Mouse (Mus musculus): Measurements from ENCODE around the gene Ces2h. TPM values are rescaled to one million over a fixed set of nuclear protein-coding genes. Genes with fewer than 3 reads are reported as not detected.
"Not testable (repeated sequence)": the region's sequence is repeated elsewhere in the genome, so short reads cannot be mapped to it uniquely, and the experiment has no call there.

Gene Ces2h
- polyA plus RNA-seq, 1 experiment from 2014 or later: not detected

DNA sequence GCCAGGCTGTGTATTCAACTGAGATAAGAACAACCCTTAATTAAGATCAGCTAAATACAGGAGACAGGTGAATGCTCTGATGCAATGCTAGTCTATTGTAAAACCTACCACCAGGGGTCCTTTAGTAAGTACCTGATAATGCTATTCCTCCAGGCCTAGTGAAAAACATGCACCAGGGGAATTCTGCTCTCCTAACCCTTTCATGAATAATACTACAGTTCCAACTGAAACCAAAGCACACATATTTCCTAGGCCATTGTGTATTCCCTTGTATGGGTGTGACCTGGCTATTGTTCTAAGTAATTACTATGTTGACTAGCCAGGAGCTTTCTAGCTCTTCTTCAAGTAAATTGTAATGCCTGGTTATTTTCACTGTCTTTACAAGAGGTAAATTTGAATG lies 59.4 kb downstream of the Ces2h start:
- no peak overlapping the region for H3K4me2 ChIP-seq (ENCODE audit: low read depth, severe bottlenecking)
- no peak overlapping the region for H3K27ac ChIP-seq (replicated peaks; ENCODE audit: low read depth, low read length)
- no peaks in the 10 kb centered on the region for H3K27me3 ChIP-seq (ENCODE audit: control insufficient read depth, insufficient read depth, low read length)
- DNase-seq (ENCODE audit: low spot score) (no peak), ATAC-seq (ENCODE audit: insufficient number of reproducible peaks, low FRiP score, low TSS enrichment, low read depth) (no peak)
- H3K9me3 ChIP-seq (ENCODE audit: control insufficient read depth, low read length): no peaks in the 10 kb centered on the region
- no peak overlapping the region for H3K9ac ChIP-seq (ENCODE audit: low read length)
- no peaks in the 10 kb centered on the region for H3K4me1 ChIP-seq (ENCODE audit: control insufficient read depth, insufficient read depth, low read length)
- H3K4me3 ChIP-seq (ENCODE audit: low read depth, low read length): no peak overlapping the region
- H3K36me3 ChIP-seq (ENCODE audit: control insufficient read depth, insufficient read depth, low read length): no peaks in the 10 kb centered on the region

DNA sequence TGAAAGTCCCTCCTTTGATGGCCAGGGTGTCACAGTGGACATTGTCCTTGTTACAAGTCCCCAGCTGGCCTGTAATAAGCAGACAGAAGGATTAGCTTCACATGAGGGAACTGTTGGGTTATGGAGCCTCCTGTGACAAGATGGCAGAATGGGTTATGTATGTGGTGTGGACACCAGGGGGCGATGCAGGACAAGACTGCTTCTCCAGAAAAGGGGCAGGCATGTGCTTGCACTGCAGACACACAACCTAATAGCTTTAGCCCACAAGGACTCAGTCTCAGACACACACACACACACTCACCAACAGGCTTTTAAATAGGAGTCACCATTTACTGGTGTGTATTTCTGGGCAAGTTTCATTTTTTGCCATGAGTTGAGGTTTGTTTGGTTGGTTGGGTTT lies 66.1 kb downstream of the Ces2h start:
- no peak overlapping the region for H3K9ac ChIP-seq (ENCODE audit: low read length)
- H3K9me3 ChIP-seq (ENCODE audit: control insufficient read depth, low read length): no peaks in the 10 kb centered on the region
- H3K4me3 ChIP-seq (ENCODE audit: low read depth, low read length): no peak overlapping the region
- H3K4me2 ChIP-seq (ENCODE audit: low read depth, severe bottlenecking): no peak overlapping the region
- WGBS: 8% methylated on average over 1 of the region's 1 CpGs
- no peaks in the 10 kb centered on the region for H3K27me3 ChIP-seq (ENCODE audit: control insufficient read depth, insufficient read depth, low read length)
- ATAC-seq (ENCODE audit: insufficient number of reproducible peaks, low FRiP score, low TSS enrichment, low read depth) (peak; percentile 44; the same call in 1 of the 2 replicates), DNase-seq (ENCODE audit: low spot score) (peak; percentile 78)
- no peaks in the 10 kb centered on the region for H3K4me1 ChIP-seq (ENCODE audit: control insufficient read depth, insufficient read depth, low read length)
- no peaks in the 10 kb centered on the region for H3K36me3 ChIP-seq (ENCODE audit: control insufficient read depth, insufficient read depth, low read length)
- no peak overlapping the region for H3K27ac ChIP-seq (replicated peaks; ENCODE audit: low read depth, low read length)

DNA sequence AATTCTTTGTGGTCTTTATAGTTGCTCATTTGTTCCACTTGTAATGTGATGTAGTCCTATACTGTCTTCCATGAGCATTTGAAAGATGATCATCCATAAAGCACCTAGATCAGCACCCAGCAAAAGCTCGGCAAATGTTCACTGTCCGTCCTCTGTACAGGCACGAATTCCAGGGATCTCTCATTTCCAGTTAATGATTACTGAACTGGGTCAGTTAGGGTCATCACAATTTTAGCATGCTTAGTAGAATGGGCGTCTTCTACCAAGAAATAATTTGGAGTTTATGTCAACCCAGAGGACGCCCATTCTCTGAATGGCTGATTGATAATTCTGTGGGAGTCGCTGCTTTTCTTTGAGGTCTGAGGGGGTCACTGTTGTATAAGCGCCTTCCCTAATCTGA lies 67.3 kb downstream of the Ces2h start:
- H3K4me3 ChIP-seq (ENCODE audit: low read depth, low read length); H3K4me2 ChIP-seq (ENCODE audit: low read depth, severe bottlenecking); H3K36me3 ChIP-seq (ENCODE audit: control insufficient read depth, insufficient read depth, low read length); H3K27me3 ChIP-seq (ENCODE audit: control insufficient read depth, insufficient read depth, low read length); H3K9me3 ChIP-seq (ENCODE audit: control insufficient read depth, low read length); H3K27ac ChIP-seq (replicated peaks; ENCODE audit: low read depth, low read length); DNase-seq (ENCODE audit: low spot score); H3K4me1 ChIP-seq (ENCODE audit: control insufficient read depth, insufficient read depth, low read length); ATAC-seq (ENCODE audit: insufficient number of reproducible peaks, low FRiP score, low TSS enrichment, low read depth); H3K9ac ChIP-seq (ENCODE audit: low read length): not testable (repeated sequence)
- 79% methylated on average over 7 of the region's 7 CpGs for WGBS

DNA sequence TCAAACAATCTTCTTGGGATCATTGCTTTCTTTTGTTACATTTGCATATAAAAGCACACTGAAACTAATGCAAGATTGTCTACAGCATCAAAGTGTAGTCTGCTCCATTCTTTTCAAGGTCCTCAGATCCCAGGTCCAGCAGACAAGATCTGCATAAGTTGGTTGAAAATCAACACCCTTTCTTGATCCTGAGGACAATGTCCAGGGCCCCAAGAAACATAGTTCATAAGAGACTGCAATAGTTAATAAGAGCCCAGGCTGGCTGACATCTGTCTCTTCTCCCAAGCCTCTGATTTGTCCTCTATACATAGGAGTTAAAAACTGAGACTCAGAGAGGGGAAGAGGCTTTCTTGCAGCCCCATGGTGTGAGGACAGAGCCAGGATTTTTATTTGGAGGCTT lies 68.3 kb downstream of the Ces2h start:
- no peaks in the 10 kb centered on the region for H3K36me3 ChIP-seq (ENCODE audit: control insufficient read depth, insufficient read depth, low read length)
- H3K9me3 ChIP-seq (ENCODE audit: control insufficient read depth, low read length): no peaks in the 10 kb centered on the region
- no peak overlapping the region for H3K4me3 ChIP-seq (ENCODE audit: low read depth, low read length)
- no peak overlapping the region for H3K9ac ChIP-seq (ENCODE audit: low read length)
- no peak overlapping the region for H3K4me2 ChIP-seq (ENCODE audit: low read depth, severe bottlenecking)
- no peaks in the 10 kb centered on the region for H3K4me1 ChIP-seq (ENCODE audit: control insufficient read depth, insufficient read depth, low read length)
- no peaks in the 10 kb centered on the region for H3K27me3 ChIP-seq (ENCODE audit: control insufficient read depth, insufficient read depth, low read length)
- no peak for DNase-seq (ENCODE audit: low spot score)
- no peak for ATAC-seq (ENCODE audit: insufficient number of reproducible peaks, low FRiP score, low TSS enrichment, low read depth)
- H3K27ac ChIP-seq (replicated peaks; ENCODE audit: low read depth, low read length): no peak overlapping the region

Other genes starting within 250 kb of the Ces2h start
- 0.13 and 0.20 TPM in 2 replicates for gene Ces2b, start 169.3 kb upstream of the Ces2h start, polyA plus RNA-seq (2014; fragmentation: Nextera tagmentation; extraction: Ambion mirVana)
- not detected in 2 replicates for gene Ces2c, start 153.8 kb upstream of the Ces2h start, polyA plus RNA-seq (2014; fragmentation: Nextera tagmentation; extraction: Ambion mirVana)
- gene Ces2e, start 74.6 kb upstream of the Ces2h start, polyA plus RNA-seq (2014; fragmentation: Nextera tagmentation; extraction: Ambion mirVana): not detected in 2 replicates
- not detected in 2 replicates for gene Ces2f, start 53.5 kb upstream of the Ces2h start, polyA plus RNA-seq (2014; fragmentation: Nextera tagmentation; extraction: Ambion mirVana)
- not detected in 2 replicates for gene Ces2g, start 39.1 kb upstream of the Ces2h start, polyA plus RNA-seq (2014; fragmentation: Nextera tagmentation; extraction: Ambion mirVana)
- not detected in 2 replicates for gene Ces3a, start 47.7 kb downstream of the Ces2h start, polyA plus RNA-seq (2014; fragmentation: Nextera tagmentation; extraction: Ambion mirVana)
- gene Ces3b, start 82.9 kb downstream of the Ces2h start, polyA plus RNA-seq (2014; fragmentation: Nextera tagmentation; extraction: Ambion mirVana): not detected in 2 replicates
- gene Ces4a, start 130.9 kb downstream of the Ces2h start, polyA plus RNA-seq (2014; fragmentation: Nextera tagmentation; extraction: Ambion mirVana): not detected in 2 replicates
- 105 TPM in 2 replicates for gene Cbfb, start 169.8 kb downstream of the Ces2h start, polyA plus RNA-seq (2014; fragmentation: Nextera tagmentation; extraction: Ambion mirVana)
- 29.9 and 32.5 TPM in 2 replicates for gene D230025D16Rik, start 224.3 kb downstream of the Ces2h start, polyA plus RNA-seq (2014; fragmentation: Nextera tagmentation; extraction: Ambion mirVana)